Mouse (Mus musculus): Measurements from ENCODE around the gene Brsk1. TPM values are rescaled to one million over a fixed set of nuclear protein-coding genes. Genes with fewer than 3 reads are reported as not detected.

Brsk1 gene
- total RNA-seq, 2 experiments from 2014 or later, result not detected

GRCm38 (mm10) chr7:4764946-4765710, 74.7 kb downstream of the Brsk1 start:
- no peak for ATAC-seq (replicated peaks; ENCODE audit: low FRiP score, poor library complexity, severe bottlenecking)

Other genes starting within 250 kb of the Brsk1 start
- gene Rdh13, start 245.0 kb upstream of the Brsk1 start, total RNA-seq (2015; ENCODE audit: low replicate concordance), result 0.72 and 1.3 TPM in 2 replicates
- 0.45 and 1.5 TPM in 2 replicates for gene Rdh13, start 245.0 kb upstream of the Brsk1 start, total RNA-seq (2017; ENCODE audit: low replicate concordance)
- gene Eps8l1, start 229.9 kb upstream of the Brsk1 start, total RNA-seq (2015; ENCODE audit: low replicate concordance), result 2.9 and 6.1 TPM in 2 replicates
- 6.2 and 11.2 TPM in 2 replicates for gene Eps8l1, start 229.9 kb upstream of the Brsk1 start, total RNA-seq (2017; ENCODE audit: low replicate concordance)
- gene Ppp1r12c, start 188.9 kb upstream of the Brsk1 start, total RNA-seq (2015; ENCODE audit: low replicate concordance), result 73.9 and 133 TPM in 2 replicates
- gene Ppp1r12c, start 188.9 kb upstream of the Brsk1 start, total RNA-seq (2017; ENCODE audit: low replicate concordance), result 123 and 130 TPM in 2 replicates
- 1.4 TPM in 1 of 2 replicates, not detected in the other for gene Tnnt1, start 174.2 kb upstream of the Brsk1 start, total RNA-seq (2015; ENCODE audit: low replicate concordance)
- 3.9 TPM in 1 of 2 replicates, not detected in the other for gene Tnnt1, start 174.2 kb upstream of the Brsk1 start, total RNA-seq (2017; ENCODE audit: low replicate concordance)
- gene Tnni3, start 166.4 kb upstream of the Brsk1 start, total RNA-seq (2015; ENCODE audit: low replicate concordance), result not detected in 2 replicates
- gene Tnni3, start 166.4 kb upstream of the Brsk1 start, total RNA-seq (2017; ENCODE audit: low replicate concordance), result not detected in 2 replicates
- not detected in 2 replicates for gene Dnaaf3, start 158.2 kb upstream of the Brsk1 start, total RNA-seq (2015; ENCODE audit: low replicate concordance)
- 0.64 TPM in 1 of 2 replicates, not detected in the other for gene Dnaaf3, start 158.2 kb upstream of the Brsk1 start, total RNA-seq (2017; ENCODE audit: low replicate concordance)
- gene Syt5, start 143.1 kb upstream of the Brsk1 start, total RNA-seq (2015; ENCODE audit: low replicate concordance), result not detected in 2 replicates
- gene Syt5, start 143.1 kb upstream of the Brsk1 start, total RNA-seq (2017; ENCODE audit: low replicate concordance), result not detected in 2 replicates
- not detected in 2 replicates for gene Ptprh, start 86.6 kb upstream of the Brsk1 start, total RNA-seq (2015; ENCODE audit: low replicate concordance)
- not detected in 2 replicates for gene Ptprh, start 86.6 kb upstream of the Brsk1 start, total RNA-seq (2017; ENCODE audit: low replicate concordance)
- gene Tmem86b, start 59.2 kb upstream of the Brsk1 start, total RNA-seq (2015; ENCODE audit: low replicate concordance), result 72.1 and 91.0 TPM in 2 replicates
- gene Tmem86b, start 59.2 kb upstream of the Brsk1 start, total RNA-seq (2017; ENCODE audit: low replicate concordance), result 37.6 and 45.8 TPM in 2 replicates
- gene Ppp6r1, start 31.6 kb upstream of the Brsk1 start, total RNA-seq (2015; ENCODE audit: low replicate concordance), result 62.0 and 84.3 TPM in 2 replicates
- gene Ppp6r1, start 31.6 kb upstream of the Brsk1 start, total RNA-seq (2017; ENCODE audit: low replicate concordance), result 73.6 and 85.1 TPM in 2 replicates
- 4.0 and 32.3 TPM in 2 replicates for gene Hspbp1, start 5.5 kb upstream of the Brsk1 start, total RNA-seq (2015; ENCODE audit: low replicate concordance)
- 2.8 and 3.2 TPM in 2 replicates for gene Hspbp1, start 5.5 kb upstream of the Brsk1 start, total RNA-seq (2017; ENCODE audit: low replicate concordance)
- 1.4 TPM in 1 of 2 replicates, not detected in the other for gene Tmem150b, start 34.6 kb downstream of the Brsk1 start, total RNA-seq (2015; ENCODE audit: low replicate concordance)
- gene Tmem150b, start 34.6 kb downstream of the Brsk1 start, total RNA-seq (2017; ENCODE audit: low replicate concordance), result 0.68 TPM in 1 of 2 replicates, not detected in the other
- 24.9 and 33.1 TPM in 2 replicates for gene Kmt5c, start 49.5 kb downstream of the Brsk1 start, total RNA-seq (2015; ENCODE audit: low replicate concordance)
- 59.4 and 64.2 TPM in 2 replicates for gene Kmt5c, start 49.5 kb downstream of the Brsk1 start, total RNA-seq (2017; ENCODE audit: low replicate concordance)
- 54.1 and 81.8 TPM in 2 replicates for gene Cox6b2, start 62.5 kb downstream of the Brsk1 start, total RNA-seq (2015; ENCODE audit: low replicate concordance)
- gene Cox6b2, start 62.5 kb downstream of the Brsk1 start, total RNA-seq (2017; ENCODE audit: low replicate concordance), result 49.8 and 94.9 TPM in 2 replicates
- not detected in 2 replicates for gene Fam71e2, start 80.7 kb downstream of the Brsk1 start, total RNA-seq (2015; ENCODE audit: low replicate concordance)
- not detected in 2 replicates for gene Fam71e2, start 80.7 kb downstream of the Brsk1 start, total RNA-seq (2017; ENCODE audit: low replicate concordance)
- not detected in 2 replicates for gene Il11, start 92.3 kb downstream of the Brsk1 start, total RNA-seq (2015; ENCODE audit: low replicate concordance)
- not detected in 2 replicates for gene Il11, start 92.3 kb downstream of the Brsk1 start, total RNA-seq (2017; ENCODE audit: low replicate concordance)
- gene Tmem190, start 92.3 kb downstream of the Brsk1 start, total RNA-seq (2015; ENCODE audit: low replicate concordance), result not detected in 2 replicates
- not detected in 2 replicates for gene Tmem190, start 92.3 kb downstream of the Brsk1 start, total RNA-seq (2017; ENCODE audit: low replicate concordance)
- 2.9 TPM in 1 of 2 replicates, not detected in the other for gene Tmem238, start 99.1 kb downstream of the Brsk1 start, total RNA-seq (2015; ENCODE audit: low replicate concordance)
- gene Tmem238, start 99.1 kb downstream of the Brsk1 start, total RNA-seq (2017; ENCODE audit: low replicate concordance), result 0.90 and 0.98 TPM in 2 replicates
- 603 and 642 TPM in 2 replicates for gene Rpl28, start 102.3 kb downstream of the Brsk1 start, total RNA-seq (2015; ENCODE audit: low replicate concordance)
- 83.6 and 269 TPM in 2 replicates for gene Rpl28, start 102.3 kb downstream of the Brsk1 start, total RNA-seq (2017; ENCODE audit: low replicate concordance)
- gene Ube2s, start 122.0 kb downstream of the Brsk1 start, total RNA-seq (2015; ENCODE audit: low replicate concordance), result 686 and 831 TPM in 2 replicates
- 310 and 437 TPM in 2 replicates for gene Ube2s, start 122.0 kb downstream of the Brsk1 start, total RNA-seq (2017; ENCODE audit: low replicate concordance)
- gene Shisa7, start 154.1 kb downstream of the Brsk1 start, total RNA-seq (2015; ENCODE audit: low replicate concordance), result not detected in 2 replicates
- gene Shisa7, start 154.1 kb downstream of the Brsk1 start, total RNA-seq (2017; ENCODE audit: low replicate concordance), result not detected in 2 replicates
- not detected in 2 replicates for gene Isoc2b, start 179.7 kb downstream of the Brsk1 start, total RNA-seq (2015; ENCODE audit: low replicate concordance)
- gene Isoc2b, start 179.7 kb downstream of the Brsk1 start, total RNA-seq (2017; ENCODE audit: low replicate concordance), result 1.5 TPM in 1 of 2 replicates, not detected in the other
- 2.2 TPM in 1 of 2 replicates, not detected in the other for gene Isoc2a, start 186.5 kb downstream of the Brsk1 start, total RNA-seq (2015; ENCODE audit: low replicate concordance)
- 0.26 and 1.8 TPM in 2 replicates for gene Isoc2a, start 186.5 kb downstream of the Brsk1 start, total RNA-seq (2017; ENCODE audit: low replicate concordance)
- not detected in 2 replicates for gene Gm36210, start 215.9 kb downstream of the Brsk1 start, total RNA-seq (2015; ENCODE audit: low replicate concordance)
- gene Gm36210, start 215.9 kb downstream of the Brsk1 start, total RNA-seq (2017; ENCODE audit: low replicate concordance), result not detected in 2 replicates
- 7.1 and 8.6 TPM in 2 replicates for gene Zfp628, start 224.6 kb downstream of the Brsk1 start, total RNA-seq (2015; ENCODE audit: low replicate concordance)
- gene Zfp628, start 224.6 kb downstream of the Brsk1 start, total RNA-seq (2017; ENCODE audit: low replicate concordance), result 4.6 and 11.6 TPM in 2 replicates
- gene Nat14, start 231.4 kb downstream of the Brsk1 start, total RNA-seq (2015; ENCODE audit: low replicate concordance), result 2.9 TPM in 1 of 2 replicates, not detected in the other
- 0.64 and 4.4 TPM in 2 replicates for gene Nat14, start 231.4 kb downstream of the Brsk1 start, total RNA-seq (2017; ENCODE audit: low replicate concordance)
- not detected in 2 replicates for gene Ssc5d, start 235.2 kb downstream of the Brsk1 start, total RNA-seq (2015; ENCODE audit: low replicate concordance)
- not detected in 2 replicates for gene Ssc5d, start 235.2 kb downstream of the Brsk1 start, total RNA-seq (2017; ENCODE audit: low replicate concordance)